Mouse (Mus musculus): ENCODE measurements at regions not wholly inside any gene's neighbourhood (a gene's known extent, or its start where the extent isn't known, plus 50 kb on each side); places are given as distances from the start of the nearest gene placed in this dataset.

DNA sequence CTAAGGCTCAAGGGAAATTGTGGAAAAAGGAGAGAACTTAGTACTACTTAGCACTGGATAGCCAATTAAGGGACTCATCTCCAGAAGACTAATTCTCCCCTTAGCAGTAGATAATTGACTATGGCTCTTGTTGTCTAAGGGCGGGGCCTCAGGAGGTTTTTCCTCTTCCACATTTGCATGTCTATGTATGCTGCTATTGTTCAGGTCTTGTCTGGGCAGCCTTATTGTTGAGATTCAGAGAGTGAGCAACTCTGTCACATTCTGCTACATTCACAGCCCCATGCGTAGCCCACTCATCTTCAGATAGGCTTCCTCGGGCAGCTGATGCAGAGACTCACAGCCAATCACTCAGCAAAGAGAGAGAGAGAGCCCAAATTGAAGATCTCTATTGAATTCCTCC lies 339.9 kb downstream of the Gpam start:
- no peak for DNase-seq (ENCODE audit: low read depth, low spot score)

DNA sequence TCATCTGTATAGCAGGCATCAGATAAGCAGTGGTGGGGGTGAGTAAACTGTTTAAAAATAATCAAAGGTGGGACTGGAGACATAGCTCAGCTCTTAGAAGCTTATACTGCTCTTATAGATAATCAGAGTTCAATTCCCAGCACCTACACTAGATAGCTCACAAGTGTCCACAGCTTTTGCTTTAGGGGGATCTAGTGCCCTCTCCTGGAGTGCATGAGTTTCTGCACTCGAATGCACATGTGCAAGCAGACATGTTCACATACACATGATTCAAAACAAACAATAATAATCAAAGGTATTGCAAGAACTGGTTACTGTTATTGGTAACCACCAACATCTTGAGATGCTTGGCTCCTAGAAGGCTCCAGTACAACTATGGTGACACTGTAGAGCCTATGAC lies 343.3 kb downstream of the Gpam start:
- DNase-seq (ENCODE audit: low read depth, low spot score) = no peak

DNA sequence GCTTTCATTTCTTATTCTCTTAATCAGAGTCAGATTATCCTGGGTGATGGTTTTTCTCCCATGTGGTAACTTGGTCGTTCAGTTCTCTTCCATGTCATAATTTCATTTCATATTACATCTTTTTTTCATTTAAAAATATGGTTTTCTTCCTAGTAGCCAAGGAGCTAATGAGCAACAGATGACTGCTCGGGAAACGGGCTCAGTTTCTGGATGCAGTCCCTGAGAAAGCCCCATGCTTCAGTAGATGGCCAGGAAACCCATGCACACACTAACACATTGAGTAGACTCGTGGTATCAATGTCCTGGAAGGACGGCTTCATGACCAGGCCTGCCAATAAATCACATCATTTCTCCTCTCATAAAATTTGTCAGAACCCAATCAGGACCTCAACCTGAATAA lies 369.3 kb downstream of the Gpam start:
- no peak for DNase-seq (ENCODE audit: low read depth, low spot score)

DNA sequence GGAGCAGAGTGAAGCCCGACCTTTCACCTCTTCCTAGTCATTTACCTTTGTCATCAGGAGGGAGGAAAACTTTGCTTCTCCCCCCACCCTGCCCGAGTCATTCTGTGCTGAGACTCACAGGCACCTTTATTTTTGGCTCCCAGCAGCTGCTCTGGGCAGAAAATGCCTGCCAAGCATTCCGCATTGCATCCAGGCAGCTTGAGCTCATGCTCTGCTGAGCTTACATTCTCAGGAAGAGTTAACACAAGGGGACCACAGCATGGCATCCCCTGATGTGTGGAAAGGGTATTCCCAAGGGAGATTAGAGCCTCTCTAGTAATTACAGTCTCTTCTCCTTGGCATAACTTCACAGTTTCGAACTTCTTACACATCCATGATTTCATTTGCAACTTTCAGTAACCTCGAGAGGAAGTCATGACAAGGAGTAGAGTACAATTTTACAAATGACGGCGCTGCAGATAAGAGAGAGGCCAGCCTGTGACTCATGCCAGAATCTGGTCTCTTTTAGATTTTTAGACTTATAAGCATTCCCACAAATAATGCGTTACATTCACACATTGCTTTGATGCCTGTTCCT lies 370.3 kb downstream of the Gpam start:
- DNase-seq (ENCODE audit: low read depth, low spot score) = peak; percentile 10

DNA sequence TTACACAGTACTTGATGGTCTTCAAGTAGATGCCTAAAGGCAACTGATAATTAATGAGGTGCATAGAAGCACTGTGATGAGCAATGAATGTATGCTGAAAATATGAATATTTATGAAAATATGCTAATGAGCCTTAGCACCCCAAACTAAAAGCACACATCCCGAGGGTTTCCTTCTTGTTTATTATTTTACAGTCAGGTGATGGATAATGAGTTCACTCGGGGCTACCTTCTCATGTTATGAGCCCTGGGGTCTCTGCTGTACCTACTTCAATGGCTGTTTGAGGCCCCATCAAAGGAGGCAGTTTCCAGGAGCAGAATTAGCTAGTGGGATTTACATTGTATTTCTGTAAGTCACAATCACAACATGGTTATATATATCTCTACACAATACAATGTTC lies 371.6 kb downstream of the Gpam start:
- no peak for DNase-seq (ENCODE audit: low read depth, low spot score)

DNA sequence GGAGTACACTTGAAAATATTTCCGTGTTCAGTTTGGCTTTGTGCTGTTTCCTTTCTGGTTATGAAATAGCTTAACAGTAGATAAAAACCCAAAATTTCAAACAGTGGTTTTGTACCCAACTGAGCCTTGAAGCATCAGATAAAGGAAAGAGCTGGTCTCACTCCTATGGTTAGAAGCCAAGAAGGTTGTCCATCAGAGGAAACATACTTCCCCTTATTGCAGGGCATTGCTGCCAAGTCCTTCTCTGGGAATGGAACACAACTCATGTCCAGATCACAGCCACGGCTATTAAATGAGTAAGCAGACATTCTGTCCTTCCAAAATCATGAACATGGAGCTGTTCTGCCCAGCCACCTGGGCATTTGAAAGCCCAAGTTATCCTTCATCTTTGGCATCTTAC lies 393.1 kb downstream of the Gpam start:
- DNase-seq (ENCODE audit: low read depth, low spot score) = no peak

DNA sequence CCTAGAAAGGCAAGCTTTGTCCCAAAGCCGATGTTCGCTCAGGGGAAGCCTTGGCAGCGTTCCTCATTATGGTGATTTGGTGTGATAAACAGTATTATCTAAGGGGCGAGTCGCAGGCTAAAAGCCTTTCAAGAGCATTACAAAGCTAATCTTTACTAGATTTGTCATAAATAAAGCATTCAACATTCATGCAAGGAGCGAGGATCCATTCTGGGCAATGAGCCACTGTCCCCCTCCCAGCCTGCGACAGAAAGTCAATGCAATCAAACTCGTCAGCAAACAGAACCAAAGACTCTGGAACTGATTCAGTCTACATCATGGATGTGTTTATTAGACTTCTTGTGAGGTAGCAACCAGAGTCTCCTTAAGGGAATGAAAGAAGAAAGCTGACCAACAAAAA lies 395.3 kb downstream of the Gpam start:
- no peak for DNase-seq (ENCODE audit: low read depth, low spot score)

DNA sequence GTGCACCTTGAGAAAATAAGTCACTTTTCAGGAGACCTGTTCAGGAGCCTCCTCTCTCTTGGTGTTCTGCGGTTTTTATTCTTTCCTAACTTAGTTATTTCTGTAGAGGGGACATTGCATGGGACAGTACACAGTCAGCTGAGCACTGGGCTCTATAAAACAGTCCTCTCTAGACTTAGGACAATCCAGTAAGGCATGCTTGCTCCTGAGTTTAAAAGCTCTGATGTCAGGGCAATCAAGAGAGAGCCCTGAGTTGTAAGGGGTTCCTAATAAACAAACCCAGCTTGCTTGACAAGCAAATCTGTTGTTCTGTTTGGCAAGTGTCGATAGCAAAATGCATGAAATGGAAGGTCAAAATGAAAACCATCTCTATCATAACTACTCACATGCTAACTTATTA lies 395.7 kb downstream of the Gpam start:
- no peak for DNase-seq (ENCODE audit: low read depth, low spot score)

DNA sequence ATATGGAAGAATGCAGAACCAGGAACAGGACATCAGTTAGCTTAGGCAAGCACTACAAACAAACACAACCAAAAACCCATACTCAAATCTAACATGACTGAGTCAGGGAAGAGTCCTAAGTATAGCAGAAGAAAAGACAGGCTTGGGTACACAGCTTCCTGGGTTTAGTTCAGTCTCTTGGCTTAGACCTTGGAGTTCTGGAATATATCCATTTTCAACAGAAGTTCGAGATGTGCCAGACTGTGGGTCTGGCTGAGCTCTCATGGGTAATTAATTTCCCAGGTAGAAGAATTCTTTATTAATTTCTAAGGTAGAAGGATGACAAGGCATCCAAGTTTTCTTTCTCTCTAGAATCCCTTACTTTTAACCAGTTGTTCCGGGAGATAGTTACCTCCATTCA lies 396.2 kb downstream of the Gpam start:
- DNase-seq (ENCODE audit: low read depth, low spot score) = no peak

DNA sequence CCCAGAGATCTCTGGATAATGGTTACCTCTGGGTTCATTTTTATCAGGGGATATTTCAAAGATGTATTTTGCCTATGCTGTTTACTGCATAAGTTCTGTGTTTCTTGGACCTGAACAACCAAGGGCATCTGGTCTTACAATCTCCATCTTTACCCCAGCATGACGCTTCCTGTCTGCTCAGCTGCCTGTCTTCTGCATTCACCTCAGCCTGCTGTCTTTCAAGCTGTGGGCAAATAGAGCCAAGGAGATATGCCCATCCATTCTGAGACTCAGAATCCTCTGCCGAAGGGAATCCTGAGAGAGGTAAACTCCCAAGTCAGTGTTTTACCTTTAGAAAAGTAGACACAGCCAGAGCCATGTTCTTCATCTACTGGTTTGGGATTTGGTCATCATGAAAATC lies 396.7 kb downstream of the Gpam start:
- DNase-seq (ENCODE audit: low read depth, low spot score) = no peak

DNA sequence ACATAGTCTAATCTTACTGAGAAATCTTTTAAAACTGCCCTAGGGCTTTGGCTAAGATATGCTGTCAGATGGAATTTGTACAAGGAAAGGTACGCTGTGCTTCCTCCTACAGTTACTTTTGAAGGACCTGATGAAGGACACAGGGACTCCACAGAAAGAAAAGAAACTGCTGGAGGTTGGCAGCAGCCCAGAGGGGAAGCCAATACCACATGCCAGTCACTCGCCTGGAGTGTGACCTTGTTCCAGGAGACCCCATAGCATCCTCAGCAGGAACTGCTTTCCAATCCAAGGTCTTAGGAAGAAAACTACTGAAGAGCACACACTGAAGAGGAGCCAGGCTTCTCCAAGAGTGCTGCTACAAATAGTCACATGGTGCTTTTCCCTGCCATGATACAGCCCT lies 404.9 kb downstream of the Gpam start:
- DNase-seq (ENCODE audit: low read depth, low spot score) = no peak

DNA sequence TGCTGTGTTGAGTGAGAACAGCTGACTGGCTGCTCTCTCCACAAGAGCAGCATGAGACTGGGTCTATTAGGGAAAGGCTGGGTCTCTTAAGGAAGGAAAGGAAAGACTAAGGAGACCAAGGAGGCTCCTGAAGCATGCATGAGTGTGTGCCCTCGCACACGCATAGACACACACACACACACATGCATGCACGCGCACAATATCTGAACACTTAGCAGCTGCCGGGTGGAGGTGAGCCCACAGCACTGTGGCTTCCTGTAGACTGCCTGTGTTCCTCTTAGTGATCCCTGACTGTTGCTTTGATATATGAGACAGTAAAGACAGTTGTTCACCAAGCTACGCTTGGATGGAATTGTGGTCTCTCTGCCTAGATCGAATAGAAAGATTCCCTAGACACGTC lies 429.6 kb downstream of the Gpam start:
- no peak for DNase-seq (ENCODE audit: low read depth, low spot score)

DNA sequence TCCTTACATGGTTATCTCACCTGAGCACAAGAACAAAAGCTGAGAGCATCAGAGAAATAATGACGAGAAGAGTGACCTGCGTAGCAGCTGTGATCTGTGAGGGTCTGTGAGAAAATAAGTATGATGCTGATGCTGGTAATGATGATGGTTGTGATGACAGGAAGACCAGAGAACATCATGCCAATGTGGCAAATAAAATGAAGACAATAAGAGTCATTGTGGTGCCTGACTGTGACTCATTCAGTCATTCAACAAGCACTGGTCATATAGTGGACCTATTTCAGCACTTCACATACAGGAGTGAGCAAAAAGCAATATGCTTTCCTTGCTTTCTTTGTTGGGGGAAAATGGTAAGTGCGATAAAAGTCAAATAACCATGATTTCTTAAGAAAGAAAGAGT lies 433.3 kb downstream of the Gpam start:
- no peak for DNase-seq (ENCODE audit: low read depth, low spot score)

DNA sequence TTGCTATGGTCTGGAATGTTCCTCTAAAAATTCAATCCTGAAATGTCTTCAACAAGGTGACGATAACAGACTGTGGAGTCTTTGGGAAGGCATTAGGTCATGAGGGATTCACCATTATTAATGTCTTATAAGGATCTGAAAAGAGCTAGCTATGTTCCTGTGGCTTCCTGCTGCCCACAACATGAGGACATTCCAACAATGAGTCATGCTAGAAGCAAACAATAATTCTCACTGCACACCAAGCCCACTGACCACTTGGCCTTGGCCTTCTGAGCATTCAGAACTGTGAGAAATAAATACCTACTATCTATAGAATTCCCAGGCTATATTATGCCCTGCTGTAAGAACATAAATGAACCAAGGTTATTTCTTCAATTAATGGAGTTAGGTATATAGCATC lies 433.9 kb downstream of the Gpam start:
- DNase-seq (ENCODE audit: low read depth, low spot score) = no peak

DNA sequence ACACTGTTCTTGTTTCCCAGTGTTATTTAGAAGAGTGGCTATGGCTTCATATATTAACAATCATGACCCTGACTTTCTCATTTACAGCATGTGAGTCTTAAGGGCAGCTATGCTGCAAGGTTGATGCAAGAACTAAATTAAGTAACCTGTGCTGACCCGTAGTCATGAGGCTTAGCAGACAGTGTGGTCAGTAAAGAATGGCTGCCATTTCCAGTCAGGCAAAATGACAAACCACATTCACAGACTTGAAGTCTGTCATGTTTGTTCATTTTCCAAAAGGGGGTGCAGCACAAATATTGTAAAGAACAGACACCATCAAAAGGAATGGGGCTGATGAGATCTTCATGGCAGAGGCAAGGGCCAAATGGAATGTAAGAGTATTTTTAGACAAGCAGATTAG lies 435.2 kb downstream of the Gpam start:
- DNase-seq (ENCODE audit: low read depth, low spot score) = no peak

DNA sequence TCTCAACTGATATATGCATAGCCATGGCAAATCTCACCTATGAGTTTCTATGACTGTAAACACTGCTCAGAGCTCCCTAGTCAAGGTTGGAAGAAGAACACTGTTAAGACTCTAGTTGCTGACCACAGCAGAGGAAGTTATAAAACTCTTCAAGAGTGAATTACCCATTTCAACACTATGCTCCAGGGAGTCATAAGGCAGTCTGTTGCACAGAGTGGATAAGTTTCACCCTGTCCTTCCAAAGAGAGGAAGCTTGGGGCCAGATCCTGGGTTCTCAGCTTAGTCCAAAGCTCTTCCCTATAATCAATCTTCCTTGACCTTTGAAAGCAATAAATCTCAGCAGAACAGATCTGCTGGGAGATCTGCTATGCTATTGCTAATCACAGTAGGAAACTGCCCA lies 438.4 kb downstream of the Gpam start:
- no peak for DNase-seq (ENCODE audit: low read depth, low spot score)

DNA sequence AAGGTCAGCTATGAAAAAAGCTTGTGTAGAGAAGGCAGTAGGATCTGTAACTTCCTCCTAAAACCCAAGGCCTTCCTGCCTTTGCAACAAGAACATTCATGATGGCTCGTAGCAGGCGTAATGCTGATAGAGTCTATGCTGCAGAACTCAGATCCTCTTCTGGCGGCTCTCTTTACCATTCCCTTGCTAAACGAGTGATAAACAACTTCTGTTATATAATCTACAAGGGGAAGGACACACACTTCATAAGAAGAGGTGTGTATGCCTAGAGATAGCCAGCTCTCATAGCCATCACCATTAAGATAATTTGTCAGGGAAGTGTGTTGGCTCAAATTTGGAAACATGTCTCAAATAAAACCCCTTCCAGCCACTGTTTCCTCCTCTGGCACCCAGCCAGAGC lies 441.9 kb downstream of the Gpam start:
- DNase-seq (ENCODE audit: low read depth, low spot score) = no peak
